Mouse (Mus musculus) CD8-positive naive resting alpha-beta T cell, adult 2 months (primary cell): ENCODE results near the gene Fsd1l.

ENCODE experiments used
- DNase-seq, 2 experiments: peaks; one replicate each; pipeline ENCODE4 v3.0.0; 2022; ENCODE audit warnings: low read depth in 2 of 2, low spot score in 2 of 2

Fsd1l gene

GRCm38 (mm10) chr4:53728121-53728520 lies 96.8 kb downstream of the Fsd1l start:
- no peak for DNase-seq

- peak; percentile 5 to 24 for DNase-seq
Measured at GRCm38 (mm10) chr4:53738956-53739616, 107.8 kb downstream of the Fsd1l start.

GRCm38 (mm10) chr4:53749831-53750230 lies 118.6 kb downstream of the Fsd1l start:
- DNase-seq: no peak

GRCm38 (mm10) chr4:53750391-53751120 lies 119.3 kb downstream of the Fsd1l start:
- no peak for DNase-seq
